Comparison of ENCODE assay signal across 10 mouse cellular contexts in the genomic region with DNA sequence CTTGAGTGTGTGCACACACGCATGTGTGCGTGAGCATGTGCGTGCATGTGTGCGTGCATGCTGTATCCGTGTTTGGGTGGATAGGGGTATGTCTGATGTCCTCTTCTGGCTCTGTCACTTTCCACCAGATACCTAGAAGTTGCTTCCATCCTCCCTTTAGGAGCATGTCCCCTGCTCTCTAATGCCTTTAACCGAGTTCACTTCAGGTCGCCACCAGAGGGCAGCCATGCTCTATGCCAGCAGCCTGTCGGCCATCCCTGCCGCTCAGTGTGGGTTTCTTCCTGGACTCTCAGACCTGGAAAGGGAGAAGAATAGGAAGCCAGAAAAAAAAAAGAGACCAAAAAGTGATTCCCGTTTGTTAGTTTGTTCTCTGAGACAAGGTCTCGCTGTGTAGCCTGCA. TPM values are rescaled to one million over a fixed set of nuclear protein-coding genes. Genes with fewer than 3 reads are reported as not detected.
DNase-seq lines count a peak whose midpoint lies in the region; ATAC-seq lines count a peak whose summit lies in the region.
"Had no signal": no experiment of that assay in that cellular context is flagged by ENCODE, and none has a peak within 500 bp of the region (broad histone marks: within the 10 kb centered on the region; RNA-seq: fewer than 3 reads in every experiment).

No protein-coding gene starts in this region.

- H3K9me3 ChIP-seq in embryonic facial prominence, embryonic 11.5 days (replicated peaks; ENCODE audit: control insufficient read depth, low read length): no peaks in the 10 kb centered on the region
- no peaks in the 10 kb centered on the region for H3K9me3 ChIP-seq in liver, embryonic 11.5 days (ENCODE audit: control insufficient read depth, low read length)
- no peaks in the 10 kb centered on the region for H3K9me3 ChIP-seq in neural tube, embryonic 15.5 days (replicated peaks)
- H3K9me3 ChIP-seq: embryonic facial prominence, embryonic 13.5 days; midbrain, embryonic 12.5 days had no signal

- H3K4me1 ChIP-seq in embryonic facial prominence, embryonic 11.5 days (ENCODE audit: control insufficient read depth, insufficient read depth, low read length): no peaks in the 10 kb centered on the region
- no peaks in the 10 kb centered on the region for H3K4me1 ChIP-seq in liver, embryonic 11.5 days (replicated peaks; ENCODE audit: control insufficient read depth, insufficient read depth, low read length)
- H3K4me1 ChIP-seq in neural tube, embryonic 15.5 days: no peaks in the 10 kb centered on the region
- H3K4me1 ChIP-seq: embryonic facial prominence, embryonic 13.5 days; midbrain, embryonic 12.5 days had no signal

- 24% methylated on average over 11 of the region's 11 CpGs for WGBS in embryonic facial prominence, embryonic 11.5 days
- WGBS in liver, embryonic 11.5 days: 18% methylated on average over 11 of the region's 11 CpGs
- WGBS in neural tube, embryonic 15.5 days: 29% methylated on average over 11 of the region's 11 CpGs

- no peak overlapping the region for H3K4me3 ChIP-seq in embryonic facial prominence, embryonic 11.5 days (ENCODE audit: low read depth, low read length)
- H3K4me3 ChIP-seq in liver, embryonic 11.5 days (ENCODE audit: low read depth, low read length): no peak overlapping the region
- no peak overlapping the region for H3K4me3 ChIP-seq in neural tube, embryonic 15.5 days (replicated peaks)
- H3K4me3 ChIP-seq: embryonic facial prominence, embryonic 13.5 days; midbrain, embryonic 12.5 days had no signal

- H3K9ac ChIP-seq in embryonic facial prominence, embryonic 11.5 days (replicated peaks; ENCODE audit: low read length): no peak overlapping the region
- H3K9ac ChIP-seq in liver, embryonic 11.5 days (ENCODE audit: low read depth, low read length): no peak overlapping the region
- H3K9ac ChIP-seq in neural tube, embryonic 15.5 days (replicated peaks): no peak overlapping the region
- H3K9ac ChIP-seq: embryonic facial prominence, embryonic 13.5 days; midbrain, embryonic 12.5 days had no signal

- DNase-seq in layer of hippocampus, adult 11-12 months (ENCODE audit: low spot score): peak; percentile 62
- no peak for DNase-seq in layer of hippocampus, adult 9-10 months (ENCODE audit: low spot score)
- peak; percentile 88 for DNase-seq in adrenal gland, postnatal 10 days
- peak; percentile 83 for DNase-seq in embryonic facial prominence, embryonic 11.5 days (ENCODE audit: low spot score)
- DNase-seq in hindlimb bud, embryonic 11.5 days (ENCODE audit: extremely low spot score, low read depth, low spot score): peak; percentile 57
- peak; percentile 69 for DNase-seq in liver, embryonic 11.5 days (ENCODE audit: low spot score)
- peak; percentile 64 to 69 for DNase-seq in thymus, postnatal 36 days

- no peaks in the 10 kb centered on the region for H3K27me3 ChIP-seq in embryonic facial prominence, embryonic 11.5 days (ENCODE audit: control insufficient read depth, insufficient read depth, low read length)
- H3K27me3 ChIP-seq in liver, embryonic 11.5 days (replicated peaks; ENCODE audit: control insufficient read depth, insufficient read depth, low read length): no peaks in the 10 kb centered on the region; the same call in 1 of the 2 replicates
- H3K27me3 ChIP-seq in neural tube, embryonic 15.5 days (replicated peaks): 0 out of 2 replicates have a peak, but pooled peaks cover 3% of the 10 kb centered on the region

- ATAC-seq in embryonic facial prominence, embryonic 11.5 days (replicated peaks; ENCODE audit: insufficient number of reproducible peaks, low FRiP score, low TSS enrichment, low read depth): 0 out of 2 replicates have a peak, but pooled peaks have one; percentile 44
- ATAC-seq in liver, embryonic 11.5 days (replicated peaks; ENCODE audit: low FRiP score): no peak
- peak; percentile 65; the same call in 1 of the 2 replicates for ATAC-seq in neural tube, embryonic 15.5 days (ENCODE audit: low FRiP score)

- H3K27ac ChIP-seq in embryonic facial prominence, embryonic 11.5 days (replicated peaks; ENCODE audit: low read depth, low read length): no peak overlapping the region
- H3K27ac ChIP-seq in liver, embryonic 11.5 days (ENCODE audit: low read depth, low read length): no peak overlapping the region
- no peak overlapping the region for H3K27ac ChIP-seq in neural tube, embryonic 15.5 days (replicated peaks)
- H3K27ac ChIP-seq: embryonic facial prominence, embryonic 13.5 days; midbrain, embryonic 12.5 days had no signal

- no peaks in the 10 kb centered on the region for H3K36me3 ChIP-seq in embryonic facial prominence, embryonic 11.5 days (replicated peaks; ENCODE audit: control insufficient read depth, insufficient read depth, low read depth, low read length)
- H3K36me3 ChIP-seq in liver, embryonic 11.5 days (ENCODE audit: control insufficient read depth, insufficient read depth, low read length): no peaks in the 10 kb centered on the region
- no peaks in the 10 kb centered on the region for H3K36me3 ChIP-seq in neural tube, embryonic 15.5 days
- H3K36me3 ChIP-seq: embryonic facial prominence, embryonic 13.5 days; midbrain, embryonic 12.5 days had no signal

- H3K4me2 ChIP-seq in embryonic facial prominence, embryonic 11.5 days (ENCODE audit: low read depth, low read length): no peak overlapping the region
- no peak overlapping the region for H3K4me2 ChIP-seq in liver, embryonic 11.5 days
- no peak overlapping the region for H3K4me2 ChIP-seq in neural tube, embryonic 15.5 days
- H3K4me2 ChIP-seq: embryonic facial prominence, embryonic 13.5 days; midbrain, embryonic 12.5 days had no signal

RNA-seq across cellular contexts. Expression of gene Ece1, which starts 17.4 kb away (rescaled TPM):
- 100 to 1,000 TPM; 183 to 188 TPM for total RNA-seq in adrenal gland, postnatal 10 days (2021)
- polyA plus RNA-seq in embryonic facial prominence, embryonic 11.5 days (2014; fragmentation: Nextera tagmentation; extraction: Ambion mirVana): 32.2 and 38.0 TPM in 2 replicates
- 51.9 and 61.4 TPM in 2 replicates for polyA plus RNA-seq in liver, embryonic 11.5 days (2014; fragmentation: Nextera tagmentation; extraction: Ambion mirVana)
- 23.0 TPM in 2 replicates for polyA plus RNA-seq in neural tube, embryonic 15.5 days (2015; fragmentation: Nextera tagmentation; extraction: Ambion mirVana)

RNA-seq across cellular contexts. Expression of gene Alpl, which starts 48.5 kb away (rescaled TPM):
- total RNA-seq in adrenal gland, postnatal 10 days (2021): 10 to 100 TPM; 11.5 to 19.7 TPM
- 9.9 and 10.8 TPM in 2 replicates for polyA plus RNA-seq in embryonic facial prominence, embryonic 11.5 days (2014; fragmentation: Nextera tagmentation; extraction: Ambion mirVana)
- polyA plus RNA-seq in liver, embryonic 11.5 days (2014; fragmentation: Nextera tagmentation; extraction: Ambion mirVana): 5.7 and 6.1 TPM in 2 replicates
- 12.0 and 14.6 TPM in 2 replicates for polyA plus RNA-seq in neural tube, embryonic 15.5 days (2015; fragmentation: Nextera tagmentation; extraction: Ambion mirVana)
